Mouse (Mus musculus): ENCODE results near the gene Man1b1. TPM values are rescaled to one million over a fixed set of nuclear protein-coding genes. Genes with fewer than 3 reads are reported as not detected.

Gene Man1b1
- polyA plus RNA-seq, 1 experiment from 2014 or later = 97.6 TPM

DNA sequence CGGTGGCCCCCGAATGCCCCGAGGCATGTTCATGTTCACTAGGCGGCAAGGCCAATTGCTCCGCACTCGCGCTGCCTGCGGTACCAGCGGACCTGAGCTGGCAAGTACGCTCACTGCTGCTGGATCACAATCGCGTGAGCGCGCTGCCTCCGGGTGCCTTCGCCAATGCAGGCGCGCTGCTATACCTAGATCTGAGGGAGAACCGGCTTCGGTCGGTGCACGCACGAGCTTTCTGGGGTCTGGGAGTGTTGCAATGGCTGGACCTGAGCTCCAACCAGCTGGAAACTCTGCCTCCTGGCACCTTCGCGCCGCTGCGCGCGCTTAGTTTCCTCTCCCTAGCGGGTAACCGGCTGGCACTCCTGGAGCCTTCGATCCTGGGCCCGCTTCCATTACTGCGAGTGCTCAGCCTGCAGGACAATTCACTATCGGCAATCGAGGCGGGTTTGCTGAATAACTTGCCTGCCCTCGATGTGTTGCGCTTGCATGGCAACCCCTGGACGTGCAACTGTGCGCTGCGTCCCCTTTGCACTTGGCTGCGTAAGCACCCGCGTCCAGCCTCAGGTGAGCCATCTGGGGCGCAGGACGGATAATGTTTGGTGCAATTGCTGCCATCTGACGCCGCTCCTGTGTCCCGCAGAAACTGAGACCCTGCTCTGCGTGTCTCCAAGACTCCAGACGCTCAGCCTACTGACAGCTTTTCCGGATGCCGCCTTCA lies 41.9 kb upstream of the Man1b1 start:
- 2% methylated on average over 54 of the region's 54 CpGs for WGBS
- DNase-seq (ENCODE audit: low spot score) = peak; percentile 38
- Histone ChIP-seq H3K36me3 (ENCODE audit: control insufficient read depth, insufficient read depth, low read length) (peaks cover 3% of the 10 kb centered on the region; the same call in 1 of the 2 replicates), H3K27ac (replicated peaks; ENCODE audit: low read depth, low read length) (no peak overlapping the region), H3K27me3 (ENCODE audit: control insufficient read depth, insufficient read depth, low read length) (peaks cover 55% of the 10 kb centered on the region), H3K4me2 (ENCODE audit: low read depth, severe bottlenecking) (no peak overlapping the region), H3K9ac (ENCODE audit: low read length) (no peak overlapping the region), H3K9me3 (ENCODE audit: control insufficient read depth, low read length) (no peaks in the 10 kb centered on the region), H3K4me3 (ENCODE audit: low read depth, low read length) (no peak overlapping the region), H3K4me1 (ENCODE audit: control insufficient read depth, insufficient read depth, low read length) (peaks cover 3% of the 10 kb centered on the region; the same call in 1 of the 2 replicates)
- ATAC-seq (ENCODE audit: insufficient number of reproducible peaks, low FRiP score, low TSS enrichment, low read depth) = no peak

- no peak overlapping the region for H3K27ac ChIP-seq (replicated peaks; ENCODE audit: low read depth, low read length)
- no peaks in the 10 kb centered on the region for H3K9me3 ChIP-seq (ENCODE audit: control insufficient read depth, low read length)
- peaks cover 3% of the 10 kb centered on the region; the same call in 1 of the 2 replicates for H3K36me3 ChIP-seq (ENCODE audit: control insufficient read depth, insufficient read depth, low read length)
- H3K4me3 ChIP-seq (ENCODE audit: low read depth, low read length) = no peak overlapping the region
- peaks cover 55% of the 10 kb centered on the region for H3K27me3 ChIP-seq (ENCODE audit: control insufficient read depth, insufficient read depth, low read length)
- H3K4me2 ChIP-seq (ENCODE audit: low read depth, severe bottlenecking) = no peak overlapping the region
- 2% methylated on average over 18 of the region's 18 CpGs for WGBS
- ATAC-seq (ENCODE audit: insufficient number of reproducible peaks, low FRiP score, low TSS enrichment, low read depth) (no peak), DNase-seq (ENCODE audit: low spot score) (no peak)
- H3K9ac ChIP-seq (ENCODE audit: low read length) = no peak overlapping the region
- H3K4me1 ChIP-seq (ENCODE audit: control insufficient read depth, insufficient read depth, low read length) = peaks cover 3% of the 10 kb centered on the region; the same call in 1 of the 2 replicates
These were observed 41.4 kb upstream of the Man1b1 start for GRCm38 (mm10) chr2:25290816-25291130.

GRCm38 (mm10) chr2:25291184-25292053 lies 40.7 kb upstream of the Man1b1 start:
- Histone ChIP-seq H3K9ac (ENCODE audit: low read length) (no peak overlapping the region; the same call in 1 of the 2 replicates), H3K9me3 (ENCODE audit: control insufficient read depth, low read length) (no peaks in the 10 kb centered on the region), H3K4me2 (ENCODE audit: low read depth, severe bottlenecking) (no peak overlapping the region; the same call in 1 of the 2 replicates), H3K27me3 (ENCODE audit: control insufficient read depth, insufficient read depth, low read length) (peaks cover 55% of the 10 kb centered on the region), H3K36me3 (ENCODE audit: control insufficient read depth, insufficient read depth, low read length) (no peaks in the 10 kb centered on the region), H3K27ac (replicated peaks; ENCODE audit: low read depth, low read length) (no peak overlapping the region), H3K4me3 (ENCODE audit: low read depth, low read length) (peak overlapping the region; percentile 17), H3K4me1 (ENCODE audit: control insufficient read depth, insufficient read depth, low read length) (peaks cover 3% of the 10 kb centered on the region; the same call in 1 of the 2 replicates)
- ATAC-seq (ENCODE audit: insufficient number of reproducible peaks, low FRiP score, low TSS enrichment, low read depth) = 0 out of 2 replicates have a peak, but pooled peaks have one; percentile 40
- DNase-seq (ENCODE audit: low spot score) = no peak
- WGBS = 11% methylated on average over 32 of the region's 32 CpGs

DNA sequence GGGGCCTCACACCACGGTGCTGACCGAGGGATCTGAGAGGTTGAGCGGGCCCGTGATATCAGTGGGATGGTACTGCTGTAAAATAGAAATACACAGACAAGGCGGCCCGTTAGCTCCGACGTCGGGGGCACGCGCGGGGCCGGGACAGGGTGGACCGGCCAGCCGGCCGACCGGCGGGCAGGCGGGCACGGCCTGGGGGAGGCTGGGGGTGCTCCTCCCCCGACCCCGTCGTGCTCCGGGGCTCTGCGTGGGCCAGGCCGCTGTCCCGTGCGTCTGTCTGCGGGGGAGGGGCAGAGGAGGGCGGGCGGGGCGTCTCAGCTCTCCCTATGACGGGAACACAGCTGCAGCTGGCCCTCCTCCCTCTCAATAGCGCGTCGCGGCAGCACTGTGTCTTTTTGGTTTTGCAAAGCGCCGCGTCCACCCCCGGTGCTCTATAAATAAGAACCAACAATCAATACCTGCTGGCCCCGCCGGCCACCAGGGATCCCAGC lies 40.0 kb upstream of the Man1b1 start:
- Histone ChIP-seq H3K36me3 (ENCODE audit: control insufficient read depth, insufficient read depth, low read length) (no peaks in the 10 kb centered on the region), H3K9me3 (ENCODE audit: control insufficient read depth, low read length) (no peaks in the 10 kb centered on the region), H3K4me2 (ENCODE audit: low read depth, severe bottlenecking) (peak overlapping the region; percentile 36), H3K4me3 (ENCODE audit: low read depth, low read length) (peak overlapping the region; percentile 17), H3K27ac (replicated peaks; ENCODE audit: low read depth, low read length) (no peak overlapping the region), H3K4me1 (ENCODE audit: control insufficient read depth, insufficient read depth, low read length) (peaks cover 3% of the 10 kb centered on the region; the same call in 1 of the 2 replicates), H3K9ac (ENCODE audit: low read length) (no peak overlapping the region; the same call in 1 of the 2 replicates), H3K27me3 (ENCODE audit: control insufficient read depth, insufficient read depth, low read length) (peaks cover 58% of the 10 kb centered on the region)
- ATAC-seq (ENCODE audit: insufficient number of reproducible peaks, low FRiP score, low TSS enrichment, low read depth) = no peak; the same call in 1 of the 2 replicates
- peak; percentile 29 for DNase-seq (ENCODE audit: low spot score)
- 5% methylated on average over 39 of the region's 43 CpGs for WGBS

- peak; percentile 90 for DNase-seq (ENCODE audit: low spot score)
- no peak for ATAC-seq (ENCODE audit: insufficient number of reproducible peaks, low FRiP score, low TSS enrichment, low read depth)
- Histone ChIP-seq H3K9me3 (ENCODE audit: control insufficient read depth, low read length) (no peaks in the 10 kb centered on the region), H3K9ac (ENCODE audit: low read length) (no peak overlapping the region), H3K36me3 (ENCODE audit: control insufficient read depth, insufficient read depth, low read length) (no peaks in the 10 kb centered on the region), H3K27ac (replicated peaks; ENCODE audit: low read depth, low read length) (no peak overlapping the region), H3K27me3 (ENCODE audit: control insufficient read depth, insufficient read depth, low read length) (peaks cover 56% of the 10 kb centered on the region), H3K4me1 (ENCODE audit: control insufficient read depth, insufficient read depth, low read length) (peaks cover 3% of the 10 kb centered on the region; the same call in 1 of the 2 replicates), H3K4me3 (ENCODE audit: low read depth, low read length) (no peak overlapping the region), H3K4me2 (ENCODE audit: low read depth, severe bottlenecking) (no peak overlapping the region)
- 0% methylated on average over 1 of the region's 1 CpGs for WGBS
These were observed 39.3 kb upstream of the Man1b1 start for GRCm38 (mm10) chr2:25292856-25293255.

- Histone ChIP-seq H3K4me3 (ENCODE audit: low read depth, low read length) (no peak overlapping the region), H3K36me3 (ENCODE audit: control insufficient read depth, insufficient read depth, low read length) (no peaks in the 10 kb centered on the region), H3K4me2 (ENCODE audit: low read depth, severe bottlenecking) (no peak overlapping the region), H3K27ac (replicated peaks; ENCODE audit: low read depth, low read length) (no peak overlapping the region), H3K27me3 (ENCODE audit: control insufficient read depth, insufficient read depth, low read length) (peaks cover 47% of the 10 kb centered on the region), H3K9ac (ENCODE audit: low read length) (no peak overlapping the region), H3K4me1 (ENCODE audit: control insufficient read depth, insufficient read depth, low read length) (peaks cover 3% of the 10 kb centered on the region; the same call in 1 of the 2 replicates), H3K9me3 (ENCODE audit: control insufficient read depth, low read length) (no peaks in the 10 kb centered on the region)
- WGBS = 72% methylated on average over 9 of the region's 9 CpGs
- no peak for ATAC-seq (ENCODE audit: insufficient number of reproducible peaks, low FRiP score, low TSS enrichment, low read depth)
- no peak for DNase-seq (ENCODE audit: low spot score)
These were observed 38.4 kb upstream of the Man1b1 start for GRCm38 (mm10) chr2:25293706-25294105.

GRCm38 (mm10) chr2:25297093-25297492 lies 35.0 kb upstream of the Man1b1 start:
- Histone ChIP-seq H3K9me3 (ENCODE audit: control insufficient read depth, low read length) (no peaks in the 10 kb centered on the region), H3K4me2 (ENCODE audit: low read depth, severe bottlenecking) (no peak overlapping the region), H3K27ac (replicated peaks; ENCODE audit: low read depth, low read length) (no peak overlapping the region), H3K4me1 (ENCODE audit: control insufficient read depth, insufficient read depth, low read length) (peaks cover 2% of the 10 kb centered on the region; the same call in 1 of the 2 replicates), H3K9ac (ENCODE audit: low read length) (no peak overlapping the region), H3K36me3 (ENCODE audit: control insufficient read depth, insufficient read depth, low read length) (no peaks in the 10 kb centered on the region), H3K4me3 (ENCODE audit: low read depth, low read length) (no peak overlapping the region), H3K27me3 (ENCODE audit: control insufficient read depth, insufficient read depth, low read length) (peaks cover 14% of the 10 kb centered on the region)
- DNase-seq (ENCODE audit: low spot score) (no peak), ATAC-seq (ENCODE audit: insufficient number of reproducible peaks, low FRiP score, low TSS enrichment, low read depth) (no peak)
- WGBS = 82% methylated on average over 8 of the region's 8 CpGs

- no peak overlapping the region for H3K4me3 ChIP-seq (ENCODE audit: low read depth, low read length)
- H3K27ac ChIP-seq (replicated peaks; ENCODE audit: low read depth, low read length) = no peak overlapping the region
- no peak overlapping the region for H3K9ac ChIP-seq (ENCODE audit: low read length)
- no peak for ATAC-seq (ENCODE audit: insufficient number of reproducible peaks, low FRiP score, low TSS enrichment, low read depth)
- WGBS = 86% methylated on average over 10 of the region's 10 CpGs
- no peaks in the 10 kb centered on the region for H3K9me3 ChIP-seq (ENCODE audit: control insufficient read depth, low read length)
- H3K4me2 ChIP-seq (ENCODE audit: low read depth, severe bottlenecking) = no peak overlapping the region
- DNase-seq (ENCODE audit: low spot score) = no peak
- no peaks in the 10 kb centered on the region for H3K36me3 ChIP-seq (ENCODE audit: control insufficient read depth, insufficient read depth, low read length)
- H3K4me1 ChIP-seq (ENCODE audit: control insufficient read depth, insufficient read depth, low read length) = no peaks in the 10 kb centered on the region
- peaks cover 5% of the 10 kb centered on the region; the same call in 1 of the 2 replicates for H3K27me3 ChIP-seq (ENCODE audit: control insufficient read depth, insufficient read depth, low read length)
These were observed 34.1 kb upstream of the Man1b1 start for GRCm38 (mm10) chr2:25298046-25298445.

Measured in limb, embryonic 11.5 days (tissue).